Mouse (Mus musculus) liver (tissue): ENCODE measurements around the gene Gpr108.

Experiments used
- DNase-seq: peaks from one replicate; pipeline ENCODE4 v3.0.0-alpha.2; 2020; ENCODE audit warnings: mixed read lengths

Gene Gpr108

GRCm38 (mm10) chr17:57201841-57202724 lies 46.2 kb downstream of the Gpr108 start:
- no peak for DNase-seq

GRCm38 (mm10) chr17:57198252-57198651 lies 50.0 kb downstream of the Gpr108 start:
- DNase-seq: no peak

GRCm38 (mm10) chr17:57195326-57196010 lies 52.8 kb downstream of the Gpr108 start:
- DNase-seq: no peak

DNA sequence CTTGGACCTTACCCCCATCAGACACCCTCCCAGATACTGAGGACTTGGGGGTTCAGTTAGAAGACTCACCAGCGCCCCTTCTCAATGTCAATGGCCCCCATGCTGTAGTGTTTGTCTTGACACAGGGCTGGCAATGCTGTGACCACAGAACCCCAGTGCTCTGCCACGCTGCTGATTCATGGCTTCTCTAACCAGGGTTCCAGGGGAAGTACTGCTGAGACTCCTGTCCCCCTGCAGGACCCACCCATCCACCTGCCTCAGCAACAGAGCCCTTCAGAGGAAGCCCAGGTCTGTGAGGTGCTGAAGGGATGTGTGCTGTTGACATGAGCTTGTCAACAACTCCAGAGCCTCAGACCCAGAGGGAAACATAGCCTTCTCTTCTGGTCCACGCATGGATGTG lies 53.5 kb downstream of the Gpr108 start:
- DNase-seq: no peak

- DNase-seq: peak; percentile 36
Observed at GRCm38 (mm10) chr17:57194041-57194507, 54.2 kb downstream of the Gpr108 start, which contains the start of gene Tnfsf14. Gene Tnfsf14, minus strand, starts transcription at chr17:57194177.

- DNase-seq: peak; percentile 27
Observed at GRCm38 (mm10) chr17:57188510-57189192, 59.6 kb downstream of the Gpr108 start.

GRCm38 (mm10) chr17:57185641-57186040 lies 62.6 kb downstream of the Gpr108 start:
- DNase-seq: no peak
